Mouse (Mus musculus) gastrocnemius, postnatal 4 days (tissue): ENCODE measurements at regions not wholly inside any gene's neighbourhood (a gene's known extent, or its start where the extent isn't known, plus 50 kb on each side); places are given as distances from the start of the nearest gene placed in this dataset.

ENCODE experiments used
- DNase-seq, 2 experiments: peaks; one replicate each; pipeline ENCODE4 v3.0.0; 2021 to 2022; ENCODE audit warnings: low spot score in 2 of 2, mixed read lengths in 2 of 2

DNA sequence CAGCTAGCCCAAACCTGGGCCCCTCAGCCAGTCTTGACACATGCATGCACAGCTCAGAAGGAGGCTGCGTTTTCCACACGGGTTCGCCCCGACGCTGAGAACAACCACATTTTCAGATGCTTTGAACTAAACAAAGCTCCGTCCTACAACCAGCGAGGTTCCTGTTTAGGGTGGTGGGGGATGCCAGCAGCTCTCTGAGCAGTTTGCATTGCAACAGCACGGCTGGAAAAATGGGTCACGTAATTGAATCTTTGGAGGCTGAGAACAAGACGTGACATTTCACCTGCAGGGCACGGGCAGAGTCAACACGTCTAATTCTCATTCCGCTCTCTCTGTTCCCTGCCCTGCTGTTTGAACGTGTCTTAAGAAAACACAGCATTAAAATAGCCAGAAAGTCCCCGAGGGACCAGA is 119.2 kb downstream of the Syk start:
- DNase-seq: no peak

DNA sequence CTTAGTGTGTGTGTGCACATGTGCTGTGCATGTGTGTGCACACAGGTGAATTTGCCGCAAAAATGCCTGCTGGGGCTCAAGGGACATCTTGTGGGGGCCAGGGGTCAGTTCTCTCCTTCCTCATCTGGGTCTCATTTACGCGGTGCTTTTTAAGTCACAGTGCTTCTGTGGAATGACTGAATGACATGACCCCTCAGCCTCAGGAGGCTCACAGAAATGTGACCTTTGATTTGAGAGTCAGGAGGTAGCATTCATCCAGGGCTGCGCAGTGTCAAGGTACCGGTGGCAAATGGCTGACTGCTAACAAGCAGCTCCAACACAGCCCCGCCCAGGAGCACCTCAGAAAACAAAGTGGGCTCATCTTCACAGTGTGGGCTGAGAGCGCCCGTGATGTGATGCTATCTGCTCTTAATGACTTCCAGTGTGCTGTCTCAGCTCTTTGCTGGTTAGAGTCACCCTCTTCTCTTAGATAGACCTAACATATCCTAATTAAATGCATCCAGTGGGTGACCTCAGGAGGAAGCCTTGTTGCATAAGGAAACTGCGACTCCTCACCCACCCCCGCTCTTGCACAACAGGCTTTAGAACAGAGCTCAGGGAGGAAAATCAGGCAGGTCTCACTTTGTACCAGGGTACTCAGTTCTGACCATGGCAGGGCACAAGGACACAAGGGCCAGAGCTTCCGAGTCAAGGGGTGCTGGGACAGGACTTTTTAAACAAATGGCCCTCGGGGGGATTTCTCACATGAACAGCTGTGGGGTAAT is 120.6 kb downstream of the Syk start:
- no peak for DNase-seq

GRCm38 (mm10) chr13:52704673-52705072 is 121.7 kb downstream of the Syk start:
- no peak for DNase-seq

- DNase-seq: no peak
These were observed 126.6 kb downstream of the Syk start for GRCm38 (mm10) chr13:52709580-52709979.

- peak; percentile 54 to 75 for DNase-seq
These were observed 128.9 kb downstream of the Syk start for GRCm38 (mm10) chr13:52711713-52712369.

DNA sequence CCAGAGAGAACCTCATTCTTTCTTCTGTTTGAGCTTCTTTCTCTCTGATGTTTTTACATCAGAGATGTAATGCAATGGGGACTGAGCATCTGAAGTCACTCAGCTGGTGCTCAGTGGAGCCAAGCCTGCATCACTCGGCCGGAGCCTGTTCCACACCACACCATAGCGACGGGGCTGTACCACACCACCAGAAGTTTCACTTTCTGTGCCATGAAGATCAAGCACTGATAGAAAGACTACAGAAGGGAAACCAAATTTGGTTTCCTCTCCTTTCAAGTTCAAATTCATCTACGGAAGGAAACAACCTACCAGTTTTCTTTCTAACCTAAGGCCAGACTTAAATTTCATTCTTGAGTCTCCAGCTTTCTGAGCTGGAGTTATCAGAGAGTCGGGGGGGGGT is 138.5 kb downstream of the Syk start:
- no peak for DNase-seq

DNA sequence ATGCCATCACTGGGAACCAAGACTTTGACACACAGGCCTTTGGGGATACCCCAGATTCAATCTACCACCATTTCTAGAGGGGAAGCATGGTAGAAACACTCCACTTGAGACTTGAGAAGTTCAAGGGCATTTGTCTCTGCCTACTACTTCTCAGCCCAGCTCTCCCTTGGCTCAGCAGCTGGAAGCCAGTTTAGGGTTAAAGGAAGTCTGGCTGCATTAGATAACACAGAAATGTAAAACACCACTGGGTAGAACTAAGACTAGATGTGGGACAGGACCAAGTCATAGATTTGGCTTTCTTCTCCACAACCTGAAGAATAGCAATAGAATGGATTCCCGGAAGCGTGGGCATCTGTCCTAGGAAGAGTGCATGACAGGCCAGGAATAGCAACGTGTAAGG is 139.7 kb downstream of the Syk start:
- DNase-seq: no peak

DNA sequence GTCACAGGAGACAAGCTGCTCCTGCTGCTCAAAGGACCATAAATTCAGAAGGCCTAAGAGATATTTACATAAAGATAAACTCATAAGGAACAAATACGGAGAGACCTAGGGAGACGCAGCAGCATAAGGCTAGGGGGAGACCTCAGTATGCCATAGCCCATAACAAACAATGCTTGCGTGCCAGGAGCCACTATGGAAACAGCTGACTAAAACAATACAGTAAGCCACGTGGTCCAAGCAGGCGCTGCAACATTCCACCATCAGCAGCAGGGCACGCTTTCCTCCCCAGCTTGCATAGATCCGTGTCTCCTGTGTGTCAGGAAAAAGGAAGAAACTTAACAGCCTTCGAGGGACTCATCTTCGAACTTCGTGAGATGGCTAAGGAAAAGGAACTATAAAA is 143.1 kb downstream of the Syk start:
- no peak for DNase-seq

DNA sequence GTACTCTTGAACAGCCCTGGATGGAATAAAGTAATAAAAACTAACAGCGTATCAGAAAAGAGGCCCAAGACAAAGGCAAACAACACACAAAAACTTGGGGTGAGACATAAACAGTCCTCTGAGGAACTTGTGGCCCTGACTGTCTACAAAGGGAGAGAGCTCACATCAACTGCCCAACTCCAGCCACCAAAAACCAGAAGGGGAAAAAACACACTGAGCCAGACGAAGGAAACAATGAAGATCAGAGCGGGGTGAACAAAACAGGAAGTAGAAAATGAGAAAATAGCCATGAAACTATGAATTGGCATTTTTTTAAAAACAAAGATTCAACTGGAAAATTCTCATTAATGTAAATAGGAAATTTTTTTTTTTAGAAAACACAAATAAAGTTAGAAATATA is 143.6 kb downstream of the Syk start:
- no peak for DNase-seq

DNA sequence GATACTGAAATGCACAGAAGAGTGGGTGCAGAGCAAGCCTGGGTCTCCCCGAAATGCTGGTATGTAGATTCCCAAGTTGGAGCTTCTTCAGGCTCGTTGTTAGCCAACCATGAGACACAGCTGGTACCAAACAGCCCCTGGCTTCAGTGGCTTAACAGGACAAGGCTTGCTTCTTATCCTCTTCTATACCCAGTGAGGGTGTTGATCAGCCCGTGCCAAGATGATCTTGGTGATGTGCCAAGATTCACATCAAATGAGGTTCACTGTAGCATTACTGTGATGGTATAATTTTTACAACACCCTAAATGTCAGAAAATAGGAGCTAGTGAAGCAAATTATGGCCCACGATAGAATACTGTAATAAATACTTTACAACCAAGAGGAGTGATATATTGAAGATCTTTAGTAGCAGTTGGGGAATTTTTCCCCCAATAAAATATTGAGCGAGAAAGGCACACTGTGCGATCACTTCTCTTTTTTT is 152.5 kb downstream of the Syk start:
- DNase-seq: no peak

DNA sequence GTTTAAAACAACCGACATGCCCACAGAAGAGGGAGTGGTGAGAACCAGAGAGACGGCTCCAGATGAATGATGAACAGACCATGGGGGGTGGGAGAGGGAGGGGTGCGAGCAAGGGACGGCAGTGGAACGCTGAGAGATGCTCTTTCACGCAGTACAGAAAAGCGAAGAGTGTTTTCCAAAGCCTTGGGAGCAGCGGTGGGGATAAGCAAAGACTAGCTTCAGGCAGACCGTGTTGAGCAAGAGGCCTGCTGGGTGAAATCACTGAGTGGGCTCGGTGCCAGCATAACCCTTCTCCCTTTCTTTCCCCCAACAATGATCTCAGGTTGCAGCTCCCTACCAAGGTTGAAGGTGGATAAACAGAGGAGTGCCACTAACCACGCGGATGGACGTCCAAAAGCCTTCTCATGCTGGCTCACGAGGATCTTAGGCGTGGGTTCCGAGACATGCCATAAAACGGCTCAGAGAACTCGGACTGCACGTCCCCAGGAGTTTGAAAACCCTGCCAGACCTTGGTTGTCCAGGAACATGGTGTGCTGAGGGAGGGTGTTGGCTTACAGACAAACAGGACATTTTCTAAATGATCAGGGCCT is 153.1 kb downstream of the Syk start:
- DNase-seq: peak in 1 of 2 experiments; percentile 29

DNA sequence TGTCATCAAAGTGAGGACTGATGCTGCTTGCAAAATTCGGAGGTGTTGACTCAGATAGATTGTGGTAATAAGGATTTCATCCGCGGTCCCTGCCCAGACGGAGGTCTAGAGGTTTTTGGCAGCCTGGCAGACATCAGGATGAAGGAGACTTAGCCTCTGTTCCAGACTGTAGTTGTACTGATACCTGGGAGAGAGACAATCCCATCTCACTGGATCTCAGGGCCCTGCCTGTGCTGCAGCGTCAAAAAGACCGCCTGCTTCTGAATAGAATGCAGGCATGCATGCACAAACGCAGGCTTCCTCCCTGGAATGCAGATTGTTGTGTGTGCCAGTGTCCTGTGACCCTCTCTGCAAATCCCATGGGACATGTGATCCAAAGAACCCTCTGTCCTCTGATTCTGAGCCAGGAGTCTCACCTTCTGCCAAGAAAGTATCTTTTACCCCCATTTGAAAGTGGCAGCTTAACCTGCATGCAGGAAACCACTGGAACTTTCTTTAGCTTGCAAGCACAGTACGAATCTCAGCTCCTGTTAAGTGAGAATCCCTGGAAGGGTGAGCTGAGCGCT is 155.2 kb downstream of the Syk start:
- no peak for DNase-seq

- no peak for DNase-seq
These were observed 158.4 kb downstream of the Syk start for GRCm38 (mm10) chr13:52741371-52741770.

GRCm38 (mm10) chr13:52756005-52756404 is 173.0 kb downstream of the Syk start:
- DNase-seq: no peak

- peak in 1 of 2 experiments; percentile 67 for DNase-seq
These were observed 163.8 kb downstream of the Auh start for GRCm38 (mm10) chr13:52765508-52766181.

DNA sequence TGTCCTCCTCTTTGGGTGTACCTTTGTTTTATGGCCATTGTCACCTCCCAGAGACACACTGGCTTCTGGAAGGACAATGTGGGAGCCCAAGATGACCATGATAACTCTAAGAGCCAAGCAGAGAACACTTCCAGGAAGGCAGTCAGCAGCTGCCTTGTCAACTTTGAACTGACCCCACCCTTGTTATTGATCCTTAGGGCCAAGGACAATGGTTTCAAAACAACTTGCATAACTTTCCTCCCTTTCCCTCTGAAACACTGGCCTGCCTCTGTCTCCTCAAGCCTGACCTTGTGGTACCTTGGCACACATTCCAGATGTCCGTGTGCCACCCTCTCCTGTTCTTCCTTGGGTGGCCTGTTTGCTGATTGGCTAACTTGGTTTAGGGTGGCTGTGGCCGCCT is 163.2 kb downstream of the Auh start:
- no peak for DNase-seq

DNA sequence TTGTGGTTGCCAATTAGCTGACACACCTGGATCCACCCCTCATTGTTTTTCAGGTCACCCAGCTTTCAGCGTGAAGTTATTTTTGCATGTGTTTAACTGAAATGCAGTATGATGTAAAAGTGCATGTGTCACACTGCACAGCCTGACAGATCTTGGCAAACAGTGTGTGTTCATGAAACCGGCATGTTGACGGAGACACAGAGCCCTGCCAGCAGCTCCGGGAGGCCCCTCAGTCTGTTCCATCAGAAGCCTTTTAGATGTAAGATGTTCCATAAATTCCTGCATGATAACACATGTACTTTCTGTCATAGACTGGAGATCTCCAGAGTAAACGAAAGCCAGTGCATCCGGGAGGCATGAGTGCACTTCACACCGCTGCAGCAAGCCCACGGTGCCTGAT is 159.5 kb downstream of the Auh start:
- no peak for DNase-seq

DNA sequence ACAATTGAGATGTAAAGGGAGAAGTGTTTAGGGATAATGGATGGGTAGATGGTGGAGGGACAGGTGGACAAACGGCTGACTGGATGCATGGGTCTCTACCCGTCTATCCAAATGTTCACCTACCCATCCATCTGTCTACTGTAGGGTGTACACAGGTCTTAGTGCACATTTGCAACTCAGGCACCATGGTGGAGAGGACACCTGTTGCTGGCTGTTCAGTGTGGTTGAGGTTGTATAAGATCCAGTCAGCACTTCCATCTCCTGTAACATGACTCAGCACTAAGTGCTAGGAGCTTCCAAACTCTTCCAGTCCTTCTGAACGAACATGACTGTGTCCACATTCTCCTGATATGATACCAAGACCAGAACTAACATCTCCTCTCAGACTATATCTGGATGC is 158.0 kb downstream of the Auh start:
- no peak for DNase-seq

DNA sequence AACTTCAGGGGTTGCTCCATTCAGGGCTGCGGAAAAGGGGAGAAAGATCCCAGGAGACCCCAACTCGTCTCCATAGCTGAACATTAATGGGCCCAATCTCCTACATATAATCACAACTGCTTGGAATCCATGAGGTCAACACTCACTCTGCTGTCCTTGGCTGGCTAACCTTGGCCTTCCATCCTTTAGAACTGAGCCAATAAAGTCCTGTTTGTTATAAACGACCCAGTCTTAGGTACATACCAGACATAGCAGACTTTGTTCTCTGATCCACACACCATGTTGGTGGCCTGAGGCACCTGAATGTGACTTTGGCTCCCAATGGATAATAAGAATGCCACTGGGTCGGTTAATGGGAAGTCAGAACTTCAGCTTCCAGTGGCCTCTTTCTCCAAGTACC is 157.4 kb downstream of the Auh start:
- DNase-seq: no peak

- peak; percentile 21 to 56 for DNase-seq
These were observed 152.0 kb downstream of the Auh start for GRCm38 (mm10) chr13:52777396-52778034.

GRCm38 (mm10) chr13:52778848-52779247 is 150.6 kb downstream of the Auh start:
- no peak for DNase-seq
